Mouse (Mus musculus) 3T3-L1 (cell line): ENCODE measurements around the gene Gm7030.
"Not testable (repeated sequence)": the region's sequence is repeated elsewhere in the genome, so short reads cannot be mapped to it uniquely, and the experiment has no call there.

Experiments used
- DNase-seq: peaks from one replicate; pipeline ENCODE4 v3.0.0-alpha.2; 2015; ENCODE audit warnings: low read depth, low spot score

The Gm7030 gene

DNA sequence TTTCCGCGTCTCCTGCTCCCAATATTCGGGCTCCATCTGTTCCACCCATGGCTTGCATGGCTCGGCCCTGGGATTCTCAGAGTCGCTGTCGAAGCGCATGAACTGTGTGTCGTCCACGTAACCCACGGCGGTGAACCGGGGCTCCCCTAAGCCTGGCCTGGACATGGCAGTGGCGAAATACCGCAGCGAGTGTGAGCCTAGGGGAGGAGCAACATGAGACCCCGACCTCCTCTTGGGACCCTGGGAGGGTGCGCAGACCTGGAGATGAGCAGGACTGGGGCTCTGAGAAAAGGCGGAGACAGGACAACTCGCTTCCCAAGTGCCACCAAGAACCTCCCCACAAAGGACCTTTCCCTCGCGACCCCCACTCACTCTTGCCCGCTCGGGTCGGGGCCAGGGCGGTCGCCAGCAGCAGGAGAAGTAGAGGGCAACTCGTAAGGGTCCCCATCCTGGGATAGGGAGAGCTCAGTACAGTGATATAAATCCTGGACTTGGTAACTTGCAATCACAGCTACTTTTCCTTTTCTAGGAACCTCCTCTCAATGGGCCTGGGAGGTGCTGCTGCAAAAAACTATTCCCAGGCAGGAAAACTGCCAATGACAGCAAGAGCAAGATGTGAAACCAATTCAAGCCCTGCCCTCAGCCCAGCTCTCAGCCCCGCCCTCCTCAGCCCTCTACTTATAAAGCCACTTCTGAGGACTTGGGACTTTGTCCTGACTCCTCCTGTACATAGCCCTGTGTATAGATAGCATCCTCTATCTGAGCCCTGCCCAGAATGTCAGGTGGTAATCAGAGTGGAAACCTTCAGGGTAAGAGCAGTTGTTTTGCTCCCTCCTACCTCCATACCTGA lies at the start of gene Gm7030:
Gm7030 (minus strand) TSS at position 458 of the 850 bp plus-strand sequence.
- DNase-seq = not testable (repeated sequence)

DNA sequence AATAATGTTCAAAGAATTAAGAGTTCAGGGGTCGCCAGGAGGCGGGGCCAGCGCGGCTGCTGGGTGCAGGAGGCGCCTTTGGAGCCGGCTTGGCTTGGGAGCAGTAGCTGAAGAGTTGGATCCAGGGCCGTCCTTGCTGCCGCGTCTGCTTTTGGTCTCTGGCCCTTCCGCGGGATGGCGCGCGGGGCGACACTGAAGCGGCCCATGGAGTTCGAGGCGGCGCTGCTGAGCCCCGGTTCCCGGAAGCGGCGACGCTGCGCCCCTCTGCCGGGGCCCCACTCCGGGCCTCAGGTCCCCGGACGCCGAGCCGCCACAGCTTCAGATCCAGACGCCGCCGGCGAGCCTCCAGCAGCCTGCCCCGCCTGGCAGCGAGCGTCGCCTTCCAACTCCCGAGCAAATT lies 49.7 kb upstream of the Gm7030 start:
- not testable (repeated sequence) for DNase-seq

DNA sequence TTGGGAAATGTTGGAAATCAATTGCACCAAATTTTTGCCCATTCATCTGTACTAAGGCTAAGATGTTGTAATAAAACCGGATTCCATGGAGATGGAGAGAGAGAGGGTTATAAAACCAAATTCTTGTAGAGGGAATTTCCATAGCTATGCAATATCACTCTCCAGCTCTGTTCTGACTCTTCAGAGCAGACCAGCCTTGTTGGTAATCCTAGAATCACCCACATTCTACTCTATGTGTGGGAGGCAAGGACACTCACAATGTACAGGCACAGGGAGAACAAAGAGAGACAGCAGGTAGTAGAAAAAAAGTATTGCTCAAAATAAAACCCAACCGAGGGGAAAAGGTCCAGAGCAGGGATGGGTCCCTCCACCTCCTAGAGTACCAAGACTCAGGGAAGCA lies 46.9 kb upstream of the Gm7030 start:
- not testable (repeated sequence) for DNase-seq

DNA sequence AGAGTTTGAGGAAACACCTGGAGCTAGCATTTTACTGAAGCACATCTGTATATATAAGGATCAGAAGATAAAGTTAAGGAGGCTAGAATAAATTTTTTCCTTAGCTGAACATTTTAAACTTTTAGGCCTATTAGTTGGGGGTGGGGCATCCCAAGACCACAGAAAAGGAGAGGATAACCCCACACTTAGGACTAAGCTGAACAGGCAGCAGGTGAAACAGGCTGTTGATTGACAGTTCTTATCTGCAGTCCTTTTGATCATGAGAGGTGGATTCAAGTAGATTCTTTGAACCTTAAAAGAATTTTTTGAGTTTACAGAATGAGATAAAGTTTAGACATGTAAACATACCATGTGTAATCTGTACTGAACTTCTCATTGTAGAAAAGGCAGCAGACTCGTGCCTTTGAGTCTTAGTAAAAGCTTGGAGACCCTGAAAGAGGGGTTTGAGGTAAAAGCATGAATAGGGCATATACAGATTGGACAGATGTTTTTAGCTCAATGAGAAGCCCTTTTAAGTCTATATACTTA lies 41.1 kb upstream of the Gm7030 start:
- no peak for DNase-seq

DNA sequence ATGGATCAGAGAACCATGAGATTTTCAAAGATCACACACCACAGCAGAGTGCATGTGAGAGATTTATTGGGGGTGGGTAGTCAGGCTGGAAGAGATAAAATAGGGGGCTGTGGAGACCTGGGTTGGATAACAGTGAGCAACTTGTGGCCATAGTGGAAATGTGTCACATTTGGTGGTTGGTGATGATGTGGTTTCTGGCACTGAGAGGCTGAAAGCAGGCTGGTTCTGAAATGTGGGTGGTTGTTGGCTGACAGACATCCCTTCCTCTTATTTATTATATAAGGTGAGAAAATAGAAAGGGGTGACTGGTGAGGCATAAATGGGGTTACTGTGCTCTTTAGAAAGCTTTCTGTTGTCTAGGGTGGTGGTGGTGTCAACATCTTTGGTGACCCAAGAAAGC lies 40.5 kb upstream of the Gm7030 start:
- no peak for DNase-seq

DNA sequence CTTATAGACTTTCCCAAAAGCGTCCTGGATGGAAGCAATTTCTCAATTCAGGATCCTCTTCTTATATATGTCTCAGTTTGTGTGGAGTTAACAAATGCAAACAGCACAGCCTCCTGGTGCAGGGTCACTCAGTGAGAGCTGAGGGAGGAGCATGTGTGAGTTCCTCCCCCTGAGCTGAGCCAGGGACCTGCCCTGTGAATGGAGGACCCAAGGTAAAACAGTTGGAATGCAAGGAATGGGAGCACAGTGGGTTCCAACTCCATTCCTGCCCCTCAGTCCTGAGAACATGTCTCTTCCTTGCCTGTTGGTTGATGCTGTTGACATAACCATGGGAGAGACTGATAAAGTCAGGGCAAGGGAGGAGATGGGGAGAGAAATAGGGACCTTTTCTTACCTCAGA lies 39.9 kb upstream of the Gm7030 start:
- DNase-seq = not testable (repeated sequence)

DNA sequence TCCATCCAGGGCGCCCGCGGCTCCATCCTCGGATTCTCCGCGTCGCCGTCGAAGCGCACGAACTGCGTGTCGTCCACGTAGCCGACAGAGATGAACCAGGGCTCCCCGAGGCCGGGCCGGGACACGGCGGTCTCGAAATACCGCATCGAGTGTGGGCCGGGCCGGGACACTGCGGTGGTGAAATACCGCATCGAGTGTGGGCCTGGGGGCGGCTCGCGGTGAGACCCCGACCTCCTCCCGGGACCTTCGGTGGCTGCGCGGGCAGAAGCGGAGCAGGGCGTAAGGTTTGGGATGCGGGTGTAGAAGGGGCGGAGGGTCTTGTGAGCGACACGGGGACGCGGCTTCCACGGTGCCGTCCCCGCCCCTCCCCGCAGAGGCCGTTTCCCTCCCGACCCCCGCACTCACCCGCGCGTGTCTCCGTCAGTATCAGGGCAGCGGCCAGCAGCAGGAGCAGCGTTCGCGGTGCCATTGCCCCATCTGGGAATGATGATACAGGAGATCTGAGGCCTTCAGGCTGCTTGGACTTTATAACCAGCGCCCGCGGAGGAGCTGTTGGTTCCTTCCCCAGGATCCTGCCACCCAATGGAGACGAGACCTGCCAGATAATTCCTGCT lies 38.9 kb upstream of the Gm7030 start, which contains the start of gene Gm8909:
Gm8909 (minus strand) TSS at position 499 of the 614 bp plus-strand sequence.
- DNase-seq = no peak

DNA sequence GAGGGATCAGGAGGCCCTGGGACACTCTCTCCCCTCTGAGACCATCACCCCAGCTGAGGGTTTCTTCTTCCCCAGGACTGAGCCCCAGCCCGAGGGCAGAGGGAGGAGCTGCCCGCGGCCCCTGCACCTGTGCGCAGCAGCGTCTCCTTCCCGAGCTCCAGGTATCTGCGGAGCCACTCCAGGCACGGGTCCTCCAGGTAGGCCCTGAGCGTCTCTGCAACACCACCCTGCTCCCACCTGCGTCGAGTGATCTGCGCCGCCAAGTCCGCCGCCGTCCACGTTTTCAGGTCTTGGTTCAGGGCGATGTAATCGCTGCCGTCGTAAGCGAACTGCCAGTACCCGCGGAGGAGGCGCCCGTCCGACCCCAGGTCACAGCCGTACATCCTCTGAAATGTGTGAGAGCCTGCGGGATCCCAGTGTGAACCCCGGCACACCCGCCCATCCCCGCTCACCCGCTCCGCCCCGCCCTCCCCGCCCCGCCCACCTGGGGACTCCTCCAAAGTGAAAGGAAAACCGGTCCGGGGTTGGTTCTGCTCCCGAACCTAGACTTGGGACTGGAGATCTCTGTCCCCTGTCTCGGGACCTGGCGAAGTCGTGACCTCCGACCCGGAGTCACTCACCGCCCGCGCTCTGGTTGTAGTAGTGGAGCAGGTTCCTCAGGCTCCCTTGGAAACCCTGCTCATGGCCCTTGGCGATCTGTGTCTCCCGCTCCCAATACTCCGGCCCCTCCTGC lies 38.2 kb upstream of the Gm7030 start:
- no peak for DNase-seq

DNA sequence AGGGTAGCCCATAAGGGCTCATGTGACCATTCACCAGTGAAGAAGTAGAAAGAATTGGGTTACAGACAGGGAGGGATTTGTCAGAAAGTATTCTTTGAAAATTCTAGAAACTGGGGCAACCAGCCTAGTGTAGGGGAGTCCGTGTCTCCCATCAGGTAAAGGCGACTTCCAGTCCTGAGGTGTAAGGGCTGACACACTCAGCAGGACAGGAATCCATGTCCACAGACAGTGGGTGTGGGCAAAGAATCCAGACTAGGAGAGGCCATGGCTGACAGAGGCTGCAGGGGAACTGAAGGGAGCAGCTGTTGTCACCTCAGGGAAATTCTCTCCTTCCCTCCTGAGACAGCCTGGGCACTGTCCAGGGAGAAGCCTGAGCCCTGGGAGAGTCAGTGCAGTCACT lies 37.7 kb upstream of the Gm7030 start:
- DNase-seq = not testable (repeated sequence)

DNA sequence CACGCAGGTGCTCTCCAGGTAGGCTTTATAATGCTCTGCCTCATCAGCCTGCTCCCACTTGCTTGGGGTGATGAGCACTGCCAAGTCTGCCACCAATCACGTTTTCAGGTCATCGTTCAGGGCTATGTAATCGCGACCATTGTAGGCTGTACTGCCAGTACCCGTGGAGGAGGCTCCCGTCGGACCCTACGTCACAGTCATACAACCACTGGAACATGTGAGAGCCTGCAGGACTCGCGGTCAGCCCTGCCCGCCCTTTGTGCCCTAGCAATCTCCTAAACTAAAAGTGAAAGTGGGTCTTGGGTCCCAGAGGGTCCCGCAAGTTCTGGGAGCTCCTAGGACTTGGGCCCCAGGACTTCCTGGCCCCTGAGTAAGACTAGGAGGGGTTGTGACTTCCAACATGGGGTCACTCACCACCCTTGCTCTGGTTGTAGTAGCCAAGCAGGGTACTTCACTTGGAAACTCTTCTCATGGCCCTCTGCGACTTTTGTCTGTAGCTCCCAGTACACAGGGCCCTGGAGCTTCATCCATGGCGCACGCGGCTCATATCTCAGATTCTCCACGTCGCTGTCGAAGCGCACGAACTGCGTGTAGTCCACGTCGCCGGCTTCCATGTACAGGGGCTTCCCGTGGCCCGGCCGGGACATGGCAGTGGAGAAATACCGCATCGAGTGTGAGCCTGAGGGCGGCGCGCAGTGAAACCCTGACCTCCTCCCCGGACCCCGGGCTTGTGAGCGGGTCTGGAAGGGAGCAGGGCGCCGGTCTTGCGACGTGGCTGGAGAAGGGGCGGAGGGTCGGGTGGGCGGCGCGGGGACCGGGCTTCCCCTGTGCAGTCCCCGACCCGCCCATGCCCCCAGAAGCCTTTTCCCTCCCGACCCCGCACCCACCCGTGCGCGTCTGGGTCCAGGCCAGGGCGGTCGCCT lies 32.2 kb upstream of the Gm7030 start:
- DNase-seq = no peak

DNA sequence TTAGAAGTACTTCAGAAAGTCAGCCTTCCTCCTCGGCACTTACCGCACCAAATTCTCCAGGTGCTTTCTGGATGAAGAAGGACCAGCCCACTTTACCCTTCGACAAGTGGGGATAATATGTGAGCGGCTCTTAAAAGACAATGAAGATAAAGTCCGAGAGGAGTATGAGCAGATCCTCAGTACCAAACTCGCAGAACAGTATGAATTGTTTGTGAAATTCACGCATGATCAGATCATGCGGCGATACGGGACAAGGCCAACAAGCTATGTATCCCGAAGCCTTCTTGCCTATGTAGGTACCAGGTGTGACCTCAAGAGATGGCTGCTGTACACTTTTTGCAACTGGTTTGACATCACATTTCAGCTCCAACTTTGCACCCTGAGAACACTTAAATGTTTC lies 29.0 kb upstream of the Gm7030 start:
- not testable (repeated sequence) for DNase-seq

DNA sequence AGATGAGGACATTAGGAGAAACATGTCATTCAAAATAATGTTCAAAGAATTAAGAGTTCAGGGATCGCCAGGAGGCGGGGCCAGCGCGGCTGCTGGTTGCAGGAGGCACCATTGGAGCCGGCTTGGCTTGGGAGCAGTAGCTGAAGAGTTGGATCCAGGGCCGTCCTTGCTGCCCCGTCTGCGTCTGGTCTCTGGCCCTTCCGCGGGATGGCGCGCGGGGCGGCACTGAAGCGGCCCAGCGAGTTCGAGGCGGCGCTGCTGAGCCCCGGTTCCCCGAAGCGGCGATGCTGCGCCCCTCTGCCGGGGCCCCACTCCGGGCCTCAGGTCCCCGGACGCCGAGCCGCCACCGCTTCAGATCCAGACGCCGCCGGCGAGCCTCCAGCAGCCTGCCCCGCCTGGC lies 28.6 kb upstream of the Gm7030 start:
- not testable (repeated sequence) for DNase-seq

DNA sequence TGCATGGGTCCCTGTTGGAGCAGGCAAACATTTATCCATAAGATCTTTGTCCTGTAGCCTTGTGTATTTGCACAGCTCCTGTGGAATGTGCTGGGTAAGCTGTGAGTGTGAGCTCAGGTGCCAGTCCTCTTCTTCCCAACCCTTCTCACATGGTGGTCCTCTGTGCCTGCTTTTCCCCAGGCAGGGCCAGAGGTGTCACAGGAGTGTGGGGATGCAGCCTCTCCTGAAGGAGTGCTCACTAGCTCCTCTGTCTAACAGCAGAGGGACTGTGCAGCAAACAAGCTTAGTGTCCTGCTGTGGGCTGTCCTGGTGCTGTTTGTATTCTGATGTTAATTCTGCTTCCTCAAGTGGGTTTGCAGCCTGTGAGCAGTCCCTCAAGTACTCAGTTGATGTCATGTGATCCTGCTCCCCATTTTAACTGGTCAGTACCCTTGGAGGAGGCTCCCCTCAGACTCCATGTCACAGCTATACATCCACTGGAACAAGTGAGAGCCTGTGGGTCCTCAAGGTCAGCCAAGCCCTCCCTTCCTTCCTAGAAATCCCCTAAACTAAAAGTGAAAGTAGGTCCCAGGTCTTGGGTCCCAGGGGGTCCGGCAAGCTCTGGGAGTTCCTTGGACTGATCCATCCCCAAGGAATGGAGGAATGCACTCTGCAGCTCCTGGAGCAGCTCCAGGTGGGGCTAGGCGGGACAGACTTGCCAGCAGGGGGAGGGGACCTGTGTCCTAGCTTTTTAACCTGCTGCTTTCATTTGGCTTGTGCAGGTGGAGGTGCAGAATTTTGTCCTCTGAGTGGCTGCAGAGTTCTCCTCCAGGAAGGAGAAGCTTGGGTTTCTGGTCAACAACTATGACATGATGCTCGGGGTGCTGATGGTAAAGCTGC lies 25.3 kb upstream of the Gm7030 start:
- peak; percentile 18 for DNase-seq

DNA sequence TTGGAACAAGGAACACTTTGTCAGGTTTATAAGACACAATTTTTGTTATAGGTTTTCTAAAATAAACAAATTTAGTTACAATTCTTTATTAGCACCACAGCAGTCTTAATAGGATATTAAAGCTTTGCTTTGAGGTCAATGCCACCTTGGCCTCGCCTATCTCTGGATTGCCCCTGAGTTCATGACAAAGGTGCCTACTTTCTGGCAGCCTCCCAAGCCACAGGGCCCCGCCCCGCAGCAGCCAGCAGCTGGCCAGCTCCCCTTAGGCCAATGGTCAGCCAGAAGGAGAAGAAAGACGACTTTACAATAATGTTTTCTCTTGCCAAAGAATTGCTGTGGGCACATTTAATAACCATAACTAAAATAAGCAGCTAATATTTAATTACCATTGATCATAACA lies 22.0 kb upstream of the Gm7030 start:
- not testable (repeated sequence) for DNase-seq

DNA sequence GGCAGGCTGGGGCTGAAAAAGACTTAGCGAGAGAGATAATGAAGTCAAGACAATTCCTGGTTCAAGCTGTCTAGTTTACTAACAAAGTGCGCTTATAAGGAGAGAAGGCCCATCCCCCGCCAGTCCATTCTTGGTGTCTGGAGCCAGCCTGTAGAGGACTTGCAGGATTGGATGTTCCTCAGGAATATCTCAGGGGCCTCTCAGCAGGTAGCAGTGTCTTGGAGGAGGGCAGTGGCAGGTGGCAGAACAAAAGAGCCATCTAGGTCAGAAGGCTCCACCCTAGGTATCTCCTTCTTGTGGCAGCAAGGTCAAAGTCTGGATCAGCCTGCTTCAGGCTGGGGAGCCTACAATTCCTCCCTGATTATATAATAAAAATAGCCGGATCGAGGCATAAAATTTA lies 19.2 kb upstream of the Gm7030 start:
- not testable (repeated sequence) for DNase-seq

DNA sequence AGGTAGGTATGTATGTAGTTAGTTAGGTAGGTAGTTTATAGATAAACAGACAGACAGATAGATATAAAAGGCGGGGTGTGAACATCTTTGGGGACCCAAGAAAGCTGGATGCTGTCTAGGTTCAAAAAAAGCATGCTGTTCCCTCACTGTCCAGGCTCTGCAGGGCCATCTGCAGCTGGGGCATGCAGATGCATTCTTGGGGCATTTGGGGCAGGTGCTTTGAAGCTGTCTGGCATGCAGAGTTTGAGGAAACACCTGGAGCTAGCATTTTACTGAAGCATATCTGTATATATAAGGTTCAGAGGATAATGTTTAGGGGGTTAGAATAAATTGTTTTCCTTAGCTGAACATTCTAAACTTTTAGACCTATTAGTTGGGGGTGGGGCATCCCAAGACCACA lies 17.7 kb upstream of the Gm7030 start:
- not testable (repeated sequence) for DNase-seq

DNA sequence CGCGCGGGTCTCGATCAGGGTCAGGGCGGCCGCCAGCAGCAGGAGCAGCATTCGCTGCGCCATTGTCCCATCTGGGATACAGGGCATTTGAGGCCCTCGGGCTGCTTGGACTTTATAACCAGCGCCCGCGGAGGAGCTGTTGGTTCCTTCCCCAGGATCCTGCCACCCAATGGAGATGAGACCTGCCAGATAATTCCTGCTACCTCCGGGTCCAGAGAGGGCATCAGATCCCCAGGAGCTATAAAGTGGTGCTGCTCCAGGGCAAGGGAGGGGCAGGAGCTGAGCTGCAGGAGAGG lies 16.6 kb upstream of the Gm7030 start:
- not testable (repeated sequence) for DNase-seq

DNA sequence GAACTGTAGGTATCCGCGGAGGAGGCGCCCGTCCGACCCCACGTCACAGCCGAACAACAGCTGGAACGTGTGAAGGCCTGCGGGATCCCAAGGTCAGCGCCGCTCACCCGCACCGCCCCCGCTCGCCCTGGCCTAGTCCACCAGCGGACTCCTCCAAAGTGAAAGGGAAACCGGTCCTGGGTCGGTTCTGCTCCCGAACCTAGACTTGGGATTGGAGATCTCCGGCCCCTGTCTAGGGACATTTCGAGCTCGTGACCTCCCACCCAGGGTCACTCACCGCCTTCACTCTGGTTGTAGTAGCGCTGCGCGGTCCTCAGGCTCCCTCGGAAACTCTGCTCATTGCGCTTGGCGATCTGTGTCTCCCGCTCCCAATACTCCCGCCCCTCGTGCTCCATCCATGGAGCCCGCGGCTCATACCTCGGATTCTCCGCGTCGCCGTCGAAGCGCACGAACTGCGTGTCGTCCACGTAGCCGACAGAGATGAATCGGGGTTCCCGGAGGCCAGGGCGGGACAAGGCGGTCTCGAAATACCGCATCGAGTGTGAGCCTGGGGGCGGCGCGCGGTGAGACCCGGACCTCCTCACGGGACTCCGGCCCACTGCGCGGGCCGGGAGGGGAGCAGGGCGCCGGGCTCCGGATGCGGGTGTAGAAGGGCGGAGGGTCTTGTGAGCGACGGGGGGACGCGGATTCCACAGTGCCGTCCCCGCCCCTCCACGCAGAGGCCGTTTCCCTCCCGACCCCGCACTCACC lies 16.1 kb upstream of the Gm7030 start:
- no peak for DNase-seq

DNA sequence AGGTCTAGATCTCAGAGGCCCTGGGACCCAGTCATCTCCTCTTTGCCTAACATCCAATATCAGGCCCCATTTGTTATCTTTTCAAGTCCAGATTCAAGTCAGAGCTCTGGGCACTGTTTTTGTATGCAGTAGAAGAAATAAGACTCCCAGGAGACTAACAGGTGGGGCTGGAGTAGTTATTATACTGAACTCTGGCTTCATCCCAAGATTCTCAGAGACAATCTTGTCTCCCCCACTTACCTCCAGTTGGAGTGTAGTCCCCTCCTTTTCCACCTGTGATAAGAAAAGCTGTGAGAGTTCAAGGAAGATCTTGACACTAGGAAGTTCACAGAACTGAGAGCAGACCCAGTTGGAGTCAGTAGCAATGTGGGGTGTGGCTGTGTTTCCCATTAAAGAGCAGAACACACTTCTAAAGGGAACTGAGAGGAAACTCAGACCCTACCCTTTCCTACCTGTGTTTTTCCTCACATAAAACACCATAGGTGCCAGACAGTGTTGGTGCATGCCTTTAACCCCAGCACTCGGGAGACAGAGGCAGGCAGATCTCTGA lies 7.1 kb upstream of the Gm7030 start:
- DNase-seq = not testable (repeated sequence)
